Mouse (Mus musculus) neural tube, embryonic 13.5 days (tissue): Measurements from ENCODE around the gene Xcr1. TPM values are rescaled to one million over a fixed set of nuclear protein-coding genes. Genes with fewer than 3 reads are reported as not detected.

Source experiments
- ATAC-seq: fragments of 200-750 bp; cut with Nextera tagmentation; 2 replicates; pipeline ENCODE4 v1.8.0; 2017; ENCODE audit warnings: low read depth, mild to moderate bottlenecking, moderate TSS enrichment, moderate library complexity
- H3K27ac ChIP-seq: fragments of 300-500 bp; sonication (generic); replicated peaks from 2 replicates; pipeline ENCODE4 v1.5.1; 2015; ENCODE audit warnings: moderate library complexity, mild to moderate bottlenecking, inconsistent platforms
- H3K27me3 ChIP-seq: fragments of 300-500 bp; sonication (generic); 2 replicates; pipeline ENCODE4 v1.6.1; 2015; ENCODE audit warnings: mild to moderate bottlenecking, inconsistent platforms
- H3K36me3 ChIP-seq: fragments of 300-500 bp; sonication (generic); 2 replicates; pipeline ENCODE4 v1.6.1; 2015; ENCODE audit warnings: mild to moderate bottlenecking, inconsistent platforms
- H3K4me1 ChIP-seq: fragments of 300-500 bp; sonication (generic); replicated peaks from 2 replicates; pipeline ENCODE4 v1.6.1; 2015; ENCODE audit warnings: inconsistent platforms
- H3K4me2 ChIP-seq: fragments of 300-500 bp; sonication (generic); 2 replicates; pipeline ENCODE4 v1.6.1; 2015; ENCODE audit warnings: inconsistent platforms, mild to moderate bottlenecking, moderate library complexity
- H3K4me3 ChIP-seq: fragments of 300-500 bp; sonication (generic); 2 replicates; pipeline ENCODE4 v1.5.1; 2015; ENCODE audit warnings: mild to moderate bottlenecking, inconsistent platforms
- H3K9ac ChIP-seq: fragments of 300-500 bp; sonication (generic); 2 replicates; pipeline ENCODE4 v1.6.1; 2015; ENCODE audit warnings: moderate library complexity, mild to moderate bottlenecking, inconsistent platforms
- H3K9me3 ChIP-seq: fragments of 300-500 bp; sonication (generic); 2 replicates; pipeline ENCODE4 v1.6.1; 2016; ENCODE audit warnings: inconsistent platforms
- WGBS: fragments of 180-500 bp; shearing (Covaris S2); methylation state at CpG from one replicate; pipeline ENCODE4 v1.1.7; 2015; 5-methylcytosine and 5-hydroxymethylcytosine counted together
- polyA plus RNA-seq: library from polyadenylated mRNA; unstranded; fragments of >200 nt; fragmentation: Nextera tagmentation; extraction: Ambion mirVana; gene quantifications from 2 replicates; pipeline ENCODE4 v1.2.1, GENCODE M21; 2015

Gene Xcr1
- 0.04 TPM in 1 of 2 replicates, not detected in the other for polyA plus RNA-seq

- no peak within 1 kb of the TSS for H3K4me3 ChIP-seq
- H3K9me3 ChIP-seq, result no peaks in the 10 kb centered on the region
- WGBS, result 89% methylated on average over 9 of the region's 9 CpGs
- H3K36me3 ChIP-seq, result no peaks in the 10 kb centered on the region
- H3K27ac ChIP-seq, result no peak within 1 kb of the TSS
- no peaks in the 10 kb centered on the region for H3K27me3 ChIP-seq
- H3K9ac ChIP-seq, result no peak within 1 kb of the TSS
- ATAC-seq, result no peak
- no peak within 1 kb of the TSS for H3K4me2 ChIP-seq
- no peaks in the 10 kb centered on the region for H3K4me1 ChIP-seq
Measured at GRCm38 (mm10) chr9:123861929-123862328, at the start of gene Xcr1. Gene Xcr1, minus strand, starts transcription at chr9:123862029.

GRCm38 (mm10) chr9:123872049-123872448, 10.2 kb upstream of the Xcr1 start:
- Histone ChIP-seq H3K9ac (no peak overlapping the region), H3K9me3 (no peaks in the 10 kb centered on the region), H3K4me2 (no peak overlapping the region), H3K4me1 (no peaks in the 10 kb centered on the region), H3K4me3 (no peak overlapping the region), H3K27ac (no peak overlapping the region), H3K27me3 (no peaks in the 10 kb centered on the region), H3K36me3 (no peaks in the 10 kb centered on the region)
- ATAC-seq, result no peak
- WGBS, result 81% methylated on average over 4 of the region's 4 CpGs

- 55% methylated on average over 6 of the region's 6 CpGs for WGBS
- Histone ChIP-seq H3K9ac (no peak overlapping the region), H3K27ac (no peak overlapping the region), H3K4me1 (no peaks in the 10 kb centered on the region), H3K27me3 (no peaks in the 10 kb centered on the region), H3K9me3 (no peaks in the 10 kb centered on the region), H3K4me3 (no peak overlapping the region), H3K36me3 (no peaks in the 10 kb centered on the region), H3K4me2 (no peak overlapping the region)
- no peak for ATAC-seq
Measured at GRCm38 (mm10) chr9:123869167-123869784, 7.4 kb upstream of the Xcr1 start.

- H3K4me2 ChIP-seq, result no peak overlapping the region
- no peaks in the 10 kb centered on the region for H3K27me3 ChIP-seq
- WGBS, result 96% methylated on average over 1 of the region's 1 CpGs
- no peak overlapping the region for H3K9ac ChIP-seq
- no peaks in the 10 kb centered on the region for H3K4me1 ChIP-seq
- no peaks in the 10 kb centered on the region for H3K9me3 ChIP-seq
- no peaks in the 10 kb centered on the region for H3K36me3 ChIP-seq
- no peak for ATAC-seq
- H3K27ac ChIP-seq, result no peak overlapping the region
- H3K4me3 ChIP-seq, result no peak overlapping the region
Measured at GRCm38 (mm10) chr9:123863641-123864040, 1.8 kb upstream of the Xcr1 start.

- no peak for ATAC-seq
- Histone ChIP-seq H3K4me3 (no peak overlapping the region), H3K9ac (no peak overlapping the region), H3K4me1 (no peaks in the 10 kb centered on the region), H3K36me3 (no peaks in the 10 kb centered on the region), H3K27me3 (no peaks in the 10 kb centered on the region), H3K4me2 (no peak overlapping the region), H3K9me3 (no peaks in the 10 kb centered on the region), H3K27ac (no peak overlapping the region)
- WGBS, result 85% methylated on average over 1 of the region's 1 CpGs
Measured at GRCm38 (mm10) chr9:123862895-123863616, 1.2 kb upstream of the Xcr1 start.

GRCm38 (mm10) chr9:123856836-123857235, 5.0 kb downstream of the Xcr1 start:
- no peak for ATAC-seq

GRCm38 (mm10) chr9:123852449-123853390, 9.1 kb downstream of the Xcr1 start:
- WGBS, result 63% methylated on average over 5 of the region's 5 CpGs
- H3K27me3 ChIP-seq, result 0 out of 2 replicates have a peak, but pooled peaks cover 3% of the 10 kb centered on the region
- peak; percentile 52 for ATAC-seq
- H3K4me3 ChIP-seq, result peak overlapping the region; percentile 34
- peaks cover 12% of the 10 kb centered on the region for H3K4me1 ChIP-seq
- peak overlapping the region; percentile 72 for H3K9ac ChIP-seq
- H3K36me3 ChIP-seq, result no peaks in the 10 kb centered on the region
- H3K9me3 ChIP-seq, result no peaks in the 10 kb centered on the region
- peak overlapping the region; percentile 65 for H3K4me2 ChIP-seq
- H3K27ac ChIP-seq, result peak overlapping the region; percentile 46; the same call in 1 of the 2 replicates

More at GRCm38 (mm10) chr9:123856836-123857235, 5.0 kb downstream of the Xcr1 start:
- H3K4me1 ChIP-seq, result peaks cover 4% of the 10 kb centered on the region
- H3K27ac ChIP-seq, result no peak overlapping the region
- WGBS, result 88% methylated on average over 2 of the region's 2 CpGs
- H3K9ac ChIP-seq, result no peak overlapping the region
- H3K27me3 ChIP-seq, result 0 out of 2 replicates have a peak, but pooled peaks cover 3% of the 10 kb centered on the region
- no peaks in the 10 kb centered on the region for H3K36me3 ChIP-seq
- no peaks in the 10 kb centered on the region for H3K9me3 ChIP-seq
- no peak overlapping the region for H3K4me3 ChIP-seq
- no peak overlapping the region for H3K4me2 ChIP-seq

- Histone ChIP-seq H3K4me3 (peak within 1 kb of the TSS; percentile 75), H3K9ac (peak within 1 kb of the TSS; percentile 80), H3K9me3 (no peaks in the 10 kb centered on the region), H3K36me3 (no peaks in the 10 kb centered on the region), H3K4me1 (peaks cover 12% of the 10 kb centered on the region), H3K27ac (peak within 1 kb of the TSS; percentile 86), H3K27me3 (0 out of 2 replicates have a peak, but pooled peaks cover 3% of the 10 kb centered on the region), H3K4me2 (peak within 1 kb of the TSS; percentile 86)
- under 1% methylated on average over 47 of the region's 47 CpGs for WGBS
- peak; percentile 98 for ATAC-seq
Measured at GRCm38 (mm10) chr9:123851713-123852448, 9.9 kb downstream of the Xcr1 start, which contains the start of gene Fyco1. Gene Fyco1, minus strand, starts transcription at chr9:123851899.

- 0 out of 2 replicates have a peak, but pooled peaks cover 3% of the 10 kb centered on the region for H3K27me3 ChIP-seq
- peak overlapping the region; percentile 75 for H3K4me3 ChIP-seq
- H3K9ac ChIP-seq, result peak overlapping the region; percentile 80
- H3K27ac ChIP-seq, result peak overlapping the region; percentile 86
- H3K4me1 ChIP-seq, result peaks cover 12% of the 10 kb centered on the region
- peak overlapping the region; percentile 86 for H3K4me2 ChIP-seq
- H3K36me3 ChIP-seq, result no peaks in the 10 kb centered on the region
- WGBS, result under 1% methylated on average over 27 of the region's 27 CpGs
- H3K9me3 ChIP-seq, result no peaks in the 10 kb centered on the region
- peak; percentile 85 for ATAC-seq
Measured at GRCm38 (mm10) chr9:123851062-123851712, 10.6 kb downstream of the Xcr1 start.

GRCm38 (mm10) chr9:123850705-123851061, 11.1 kb downstream of the Xcr1 start:
- 0 out of 2 replicates have a peak, but pooled peaks cover 3% of the 10 kb centered on the region for H3K27me3 ChIP-seq
- no peak for ATAC-seq
- WGBS, result 36% methylated on average over 2 of the region's 2 CpGs
- peak overlapping the region; percentile 86 for H3K27ac ChIP-seq
- H3K4me2 ChIP-seq, result peak overlapping the region; percentile 86
- H3K4me1 ChIP-seq, result peaks cover 12% of the 10 kb centered on the region
- peak overlapping the region; percentile 75 for H3K4me3 ChIP-seq
- no peaks in the 10 kb centered on the region for H3K9me3 ChIP-seq
- H3K9ac ChIP-seq, result 0 out of 2 replicates have a peak overlapping the region, but pooled peaks have one; percentile 80
- no peaks in the 10 kb centered on the region for H3K36me3 ChIP-seq
